Mouse (Mus musculus) 3134 (cell line): Measurements from ENCODE around the gene Ier5.

Experiments
- DNase-seq: peaks from one replicate; pipeline ENCODE4 v3.0.0-alpha.2; 2011; ENCODE audit warnings: low spot score; ENCODE audit not compliant: insufficient read length; ENCODE audit errors: extremely low read depth

The Ier5 gene

GRCm38 (mm10) chr1:155056166-155056565, 43.3 kb downstream of the Ier5 start:
- peak; percentile 59 for DNase-seq

GRCm38 (mm10) chr1:155055041-155055440, 44.4 kb downstream of the Ier5 start:
- no peak for DNase-seq

GRCm38 (mm10) chr1:155054366-155054965, 45.0 kb downstream of the Ier5 start:
- DNase-seq, result no peak

GRCm38 (mm10) chr1:155053296-155053695, 46.1 kb downstream of the Ier5 start:
- peak; percentile 46 for DNase-seq

- no peak for DNase-seq
These were observed 46.7 kb downstream of the Ier5 start for GRCm38 (mm10) chr1:155052761-155053166.

- no peak for DNase-seq
These were observed 47.2 kb downstream of the Ier5 start for GRCm38 (mm10) chr1:155052131-155052760.

GRCm38 (mm10) chr1:155051701-155052127, 47.7 kb downstream of the Ier5 start:
- peak; percentile 57 for DNase-seq

GRCm38 (mm10) chr1:155050897-155051592, 48.4 kb downstream of the Ier5 start:
- DNase-seq, result peak; percentile 56

- DNase-seq, result peak; percentile 73
These were observed 49.3 kb downstream of the Ier5 start for GRCm38 (mm10) chr1:155050174-155050573.

- DNase-seq, result peak; percentile 74
These were observed 50.5 kb downstream of the Ier5 start for GRCm38 (mm10) chr1:155048947-155049346.
